Mouse (Mus musculus) embryonic facial prominence, embryonic 13.5 days (tissue): ENCODE data around the gene Rnf39. TPM values are rescaled to one million over a fixed set of nuclear protein-coding genes. Genes with fewer than 3 reads are reported as not detected.
"Not testable (repeated sequence)": the region's sequence is repeated elsewhere in the genome, so short reads cannot be mapped to it uniquely, and the experiment has no call there.

Experiments used
- ATAC-seq: fragments of 200-750 bp; cut with Nextera tagmentation; 2 replicates; pipeline ENCODE4 v1.8.0; 2017; ENCODE audit warnings: low read depth; ENCODE audit not compliant: insufficient number of reproducible peaks, insufficient read depth, low FRiP score, low TSS enrichment
- H3K27ac ChIP-seq: fragments of 300-500 bp; sonication (generic); 2 replicates; pipeline ENCODE4 v1.5.1; 2015; ENCODE audit warnings: moderate library complexity, mild to moderate bottlenecking, inconsistent platforms
- H3K27me3 ChIP-seq: fragments of 300-500 bp; sonication (generic); 2 replicates; pipeline ENCODE4 v1.6.1; 2015; ENCODE audit warnings: mild to moderate bottlenecking, inconsistent platforms
- H3K36me3 ChIP-seq: fragments of 300-500 bp; sonication (generic); 2 replicates; pipeline ENCODE4 v1.6.1; 2015; ENCODE audit warnings: mild to moderate bottlenecking, inconsistent platforms
- H3K4me1 ChIP-seq: fragments of 300-500 bp; sonication (generic); 2 replicates; pipeline ENCODE4 v1.6.1; 2015; ENCODE audit warnings: inconsistent platforms
- H3K4me2 ChIP-seq: fragments of 300-500 bp; sonication (generic); 2 replicates; pipeline ENCODE4 v1.6.1; 2015; ENCODE audit warnings: moderate library complexity, mild to moderate bottlenecking, inconsistent platforms
- H3K4me3 ChIP-seq: fragments of 300-500 bp; sonication (generic); 2 replicates; pipeline ENCODE4 v1.5.1; 2015; ENCODE audit warnings: mild to moderate bottlenecking, inconsistent platforms
- H3K9ac ChIP-seq: fragments of 300-500 bp; sonication (generic); 2 replicates; pipeline ENCODE4 v1.6.1; 2015; ENCODE audit warnings: mild to moderate bottlenecking, inconsistent platforms
- H3K9me3 ChIP-seq: fragments of 300-500 bp; sonication (generic); 2 replicates; pipeline ENCODE4 v1.6.1; 2016; ENCODE audit warnings: inconsistent platforms
- WGBS: fragments of 180-500 bp; shearing (Covaris S2); methylation state at CpG from one replicate; pipeline ENCODE4 v1.1.7; 2015; ENCODE audit warnings: mixed read lengths; 5-methylcytosine and 5-hydroxymethylcytosine counted together
- polyA plus RNA-seq: library from polyadenylated mRNA; unstranded; fragments of >200 nt; fragmentation: Nextera tagmentation; extraction: Ambion mirVana; gene quantifications from 2 replicates; pipeline ENCODE4 v1.2.1, GENCODE M21; 2015

Rnf39 gene
- polyA plus RNA-seq, 1 experiment from 2014 or later, result 0.35 TPM

GRCm38 (mm10) chr17:36990630-36991029 lies 47.9 kb downstream of the Rnf39 start:
- WGBS, result 88% methylated on average over 6 of the region's 6 CpGs
- ATAC-seq, H3K4me2 ChIP-seq, H3K4me3 ChIP-seq, H3K9me3 ChIP-seq, H3K36me3 ChIP-seq, H3K9ac ChIP-seq, H3K4me1 ChIP-seq, H3K27ac ChIP-seq: not testable (repeated sequence)
- peaks cover 31% of the 10 kb centered on the region for H3K27me3 ChIP-seq

GRCm38 (mm10) chr17:36992336-36993104 lies 49.8 kb downstream of the Rnf39 start:
- no peak for ATAC-seq
- Histone ChIP-seq H3K27ac (no peak overlapping the region), H3K4me3 (no peak overlapping the region), H3K36me3 (no peaks in the 10 kb centered on the region), H3K4me2 (no peak overlapping the region), H3K4me1 (peaks cover 5% of the 10 kb centered on the region; the same call in 1 of the 2 replicates), H3K9ac (no peak overlapping the region), H3K9me3 (no peaks in the 10 kb centered on the region), H3K27me3 (peaks cover 25% of the 10 kb centered on the region)
- WGBS, result 73% methylated on average over 3 of the region's 3 CpGs

- Histone ChIP-seq H3K36me3 (no peaks in the 10 kb centered on the region), H3K9me3 (no peaks in the 10 kb centered on the region), H3K27me3 (peaks cover 12% of the 10 kb centered on the region), H3K4me2 (no peak overlapping the region), H3K4me3 (no peak overlapping the region), H3K9ac (no peak overlapping the region), H3K27ac (no peak overlapping the region), H3K4me1 (no peaks in the 10 kb centered on the region; the same call in 1 of the 2 replicates)
- no peak for ATAC-seq
- 84% methylated on average over 4 of the region's 4 CpGs for WGBS
These were observed 51.1 kb downstream of the Rnf39 start for GRCm38 (mm10) chr17:36993770-36994325.

GRCm38 (mm10) chr17:36994528-36994927 lies 51.8 kb downstream of the Rnf39 start:
- no peaks in the 10 kb centered on the region for H3K36me3 ChIP-seq
- no peak overlapping the region for H3K27ac ChIP-seq
- no peaks in the 10 kb centered on the region for H3K4me1 ChIP-seq
- H3K9ac ChIP-seq, result no peak overlapping the region
- 84% methylated on average over 2 of the region's 2 CpGs for WGBS
- no peak overlapping the region for H3K4me2 ChIP-seq
- ATAC-seq, result no peak
- H3K9me3 ChIP-seq, result no peaks in the 10 kb centered on the region
- H3K4me3 ChIP-seq, result no peak overlapping the region
- H3K27me3 ChIP-seq, result peaks cover 5% of the 10 kb centered on the region

GRCm38 (mm10) chr17:36995448-36995847 lies 52.7 kb downstream of the Rnf39 start:
- 56% methylated on average over 3 of the region's 3 CpGs for WGBS

GRCm38 (mm10) chr17:36997033-36997735 lies 54.5 kb downstream of the Rnf39 start:
- no peak for ATAC-seq
- no peak overlapping the region for H3K4me2 ChIP-seq
- H3K27me3 ChIP-seq, result no peaks in the 10 kb centered on the region
- 24% methylated on average over 7 of the region's 7 CpGs for WGBS
- no peaks in the 10 kb centered on the region for H3K9me3 ChIP-seq
- H3K9ac ChIP-seq, result no peak overlapping the region
- H3K4me1 ChIP-seq, result no peaks in the 10 kb centered on the region
- no peak overlapping the region for H3K27ac ChIP-seq
- no peak overlapping the region for H3K4me3 ChIP-seq
- H3K36me3 ChIP-seq, result no peaks in the 10 kb centered on the region

More at GRCm38 (mm10) chr17:36995448-36995847, 52.7 kb downstream of the Rnf39 start:
- Histone ChIP-seq H3K27me3 (no peaks in the 10 kb centered on the region), H3K4me3 (no peak overlapping the region), H3K9me3 (no peaks in the 10 kb centered on the region), H3K4me2 (no peak overlapping the region), H3K9ac (no peak overlapping the region), H3K27ac (no peak overlapping the region), H3K4me1 (no peaks in the 10 kb centered on the region), H3K36me3 (no peaks in the 10 kb centered on the region)
- no peak for ATAC-seq

Other genes starting within 250 kb of the Rnf39 start
- gene H2-M10.5, start 170.0 kb upstream of the Rnf39 start, polyA plus RNA-seq, result not detected in 2 replicates
- gene H2-M10.6, start 130.7 kb upstream of the Rnf39 start, polyA plus RNA-seq, result not detected in 2 replicates
- gene Trim26, start 105.8 kb upstream of the Rnf39 start, polyA plus RNA-seq, result 55.7 and 60.3 TPM in 2 replicates
- gene Trim15, start 75.7 kb upstream of the Rnf39 start, polyA plus RNA-seq, result 0.24 and 0.48 TPM in 2 replicates
- 1.8 and 4.7 TPM in 2 replicates for gene Trim10, start 73.3 kb upstream of the Rnf39 start, polyA plus RNA-seq
- not detected in 2 replicates for gene Trim40, start 52.8 kb upstream of the Rnf39 start, polyA plus RNA-seq
- not detected in 2 replicates for gene Trim31, start 44.8 kb upstream of the Rnf39 start, polyA plus RNA-seq
- 118 and 130 TPM in 2 replicates for gene Ppp1r11, start 8.8 kb downstream of the Rnf39 start, polyA plus RNA-seq
- gene Znrd1, start 15.6 kb downstream of the Rnf39 start, polyA plus RNA-seq, result 106 and 115 TPM in 2 replicates
- gene Znrd1as, start 15.7 kb downstream of the Rnf39 start, polyA plus RNA-seq, result 4.9 and 6.4 TPM in 2 replicates
- gene 2410137M14Rik, start 38.3 kb downstream of the Rnf39 start, polyA plus RNA-seq, result not detected in 2 replicates
- 1.4 TPM in 2 replicates for gene H2-M5, start 46.6 kb downstream of the Rnf39 start, polyA plus RNA-seq
- 112 and 113 TPM in 2 replicates for gene Zfp57, start 58.2 kb downstream of the Rnf39 start, polyA plus RNA-seq
- 0.30 and 0.31 TPM in 2 replicates for gene Mog, start 80.5 kb downstream of the Rnf39 start, polyA plus RNA-seq
- 15.8 and 16.1 TPM in 2 replicates for gene Gabbr1, start 103.0 kb downstream of the Rnf39 start, polyA plus RNA-seq
- 0.10 TPM in 1 of 2 replicates, not detected in the other for gene Olfr90, start 145.6 kb downstream of the Rnf39 start, polyA plus RNA-seq
- gene Olfr91, start 155.4 kb downstream of the Rnf39 start, polyA plus RNA-seq, result not detected in 2 replicates
- gene Olfr92, start 177.2 kb downstream of the Rnf39 start, polyA plus RNA-seq, result not detected in 2 replicates
- gene Olfr93, start 218.6 kb downstream of the Rnf39 start, polyA plus RNA-seq, result not detected in 2 replicates